Mouse (Mus musculus): ENCODE results near the gene Cebpa.

Cebpa gene

DNA sequence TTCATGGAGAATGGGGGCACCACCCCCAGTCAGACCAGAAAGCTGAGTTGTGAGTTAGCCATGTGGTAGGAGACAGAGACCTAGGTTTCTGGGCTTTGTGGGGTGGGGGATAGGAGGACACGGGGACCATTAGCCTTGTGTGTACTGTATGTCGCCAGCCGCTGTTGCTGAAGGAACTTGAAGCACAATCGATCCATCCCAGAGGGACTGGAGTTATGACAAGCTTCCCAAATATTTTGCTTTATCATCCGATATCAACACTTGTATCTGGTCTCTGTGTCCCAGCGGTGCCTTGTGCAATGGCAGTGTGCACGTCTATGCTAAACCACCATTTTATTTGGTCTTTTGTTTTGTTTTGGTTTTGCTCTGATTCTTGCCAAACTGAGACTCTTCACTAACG lies 2.1 kb downstream of the Cebpa start:
- DNase-seq, result no peak

DNA sequence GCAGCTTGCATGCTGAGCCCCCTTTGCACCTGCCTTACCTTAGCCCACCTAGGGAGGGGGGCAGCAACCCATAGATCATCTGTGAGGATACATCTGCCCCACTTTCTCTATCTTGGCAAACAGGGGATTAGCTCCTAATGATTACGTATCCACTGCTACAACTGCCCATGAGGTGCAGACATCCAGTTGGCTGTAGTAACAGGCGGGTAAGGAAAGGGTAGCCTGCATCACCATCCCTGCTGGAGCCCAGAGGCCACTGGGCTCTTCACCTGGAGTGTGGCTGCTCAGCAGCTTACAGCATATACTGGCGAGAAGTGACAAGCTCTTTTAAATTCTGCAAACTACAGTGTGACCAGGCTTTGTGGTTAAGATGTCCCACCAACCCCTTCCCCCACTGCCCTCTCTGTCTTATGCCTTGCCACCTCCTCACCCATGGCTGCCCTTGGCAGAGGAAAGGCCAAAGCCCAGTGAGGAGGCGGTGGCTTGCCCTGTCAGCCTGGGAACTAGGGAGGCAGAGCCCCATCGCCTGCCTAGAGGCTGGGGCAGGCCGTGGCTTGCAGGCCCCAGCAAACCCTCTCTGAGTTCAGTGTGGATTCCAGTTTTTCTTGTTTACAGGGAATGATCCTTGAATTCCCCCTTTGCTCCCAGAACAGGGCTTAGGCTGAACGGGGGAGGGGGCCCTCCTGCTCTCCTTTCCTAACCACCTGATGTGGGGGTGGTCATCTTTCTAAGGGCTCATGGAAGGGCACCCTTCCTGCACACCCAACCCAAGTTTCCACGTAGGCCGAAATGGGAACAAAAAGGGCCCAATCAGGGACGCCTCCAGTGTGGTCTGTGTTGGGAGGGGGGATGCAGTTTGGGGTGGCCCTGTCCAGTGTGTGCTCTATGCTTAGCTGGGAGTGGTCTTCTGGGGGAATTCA lies 3.6 kb downstream of the Cebpa start:
- DNase-seq, result no peak

DNA sequence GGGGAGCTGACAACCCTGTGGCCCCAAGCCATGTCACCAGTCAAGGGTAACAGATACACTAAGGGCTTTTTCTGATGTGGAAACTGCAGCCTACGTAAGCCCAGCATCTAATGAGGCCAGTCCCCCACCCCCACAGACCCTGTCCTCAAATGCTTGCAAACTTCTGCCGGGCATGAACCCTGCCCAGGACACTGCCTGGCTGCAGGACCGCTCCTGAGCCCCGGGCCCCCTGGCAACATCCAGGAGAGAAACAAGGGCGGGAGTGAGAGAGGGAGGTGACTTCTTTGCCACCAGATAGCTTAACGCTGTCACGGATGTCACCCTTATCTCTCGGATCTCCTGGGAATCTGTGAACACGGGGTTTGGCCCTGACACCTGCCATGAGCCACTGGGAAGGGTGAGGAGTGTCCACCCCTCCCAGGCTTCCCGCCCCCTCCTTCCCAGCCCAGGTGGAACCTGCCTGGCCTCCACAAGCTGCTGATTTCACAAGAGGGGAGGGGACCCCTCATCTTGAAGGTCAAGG lies 4.4 kb downstream of the Cebpa start:
- DNase-seq, result no peak

DNA sequence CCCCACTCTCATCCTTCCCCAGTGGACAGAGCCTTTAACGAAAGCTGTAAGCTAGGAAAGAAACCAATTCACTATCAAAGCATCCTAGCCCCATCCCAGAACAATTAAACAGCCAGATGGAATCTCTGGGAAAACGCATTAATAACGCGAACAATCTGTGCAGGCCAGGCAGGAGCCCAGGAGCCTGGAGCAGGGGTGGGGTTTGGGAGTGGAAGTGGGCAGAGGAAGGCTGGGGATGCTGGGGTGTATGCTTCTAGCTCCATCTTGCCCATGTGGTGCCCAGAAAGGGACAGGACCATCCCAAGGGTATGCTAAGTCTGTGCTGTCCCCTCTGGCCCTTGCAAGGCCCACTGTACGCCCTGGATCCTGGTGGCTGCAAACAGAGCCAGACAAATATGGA lies 5.1 kb downstream of the Cebpa start:
- no peak for DNase-seq

DNA sequence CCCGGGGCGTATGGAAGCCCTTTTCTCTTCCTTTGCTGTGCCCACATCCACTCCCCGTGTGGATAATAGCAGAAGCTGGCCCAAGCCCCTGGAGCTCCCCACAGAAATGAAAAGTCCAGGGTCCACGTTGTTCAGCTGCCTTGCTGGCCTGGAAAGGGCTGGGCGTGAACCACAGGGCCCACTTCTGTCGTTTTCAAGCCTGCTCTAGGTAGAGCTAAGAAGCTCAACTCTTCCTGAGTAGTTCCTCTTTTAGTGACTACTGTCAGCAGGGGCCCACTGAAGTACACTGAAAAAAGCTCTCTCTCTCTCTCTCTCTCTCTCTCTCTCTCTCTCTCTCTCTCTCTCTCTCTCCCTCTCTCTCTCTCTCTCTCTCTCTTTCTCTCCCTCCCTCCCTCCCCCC lies 5.7 kb downstream of the Cebpa start:
- DNase-seq, result no peak

DNA sequence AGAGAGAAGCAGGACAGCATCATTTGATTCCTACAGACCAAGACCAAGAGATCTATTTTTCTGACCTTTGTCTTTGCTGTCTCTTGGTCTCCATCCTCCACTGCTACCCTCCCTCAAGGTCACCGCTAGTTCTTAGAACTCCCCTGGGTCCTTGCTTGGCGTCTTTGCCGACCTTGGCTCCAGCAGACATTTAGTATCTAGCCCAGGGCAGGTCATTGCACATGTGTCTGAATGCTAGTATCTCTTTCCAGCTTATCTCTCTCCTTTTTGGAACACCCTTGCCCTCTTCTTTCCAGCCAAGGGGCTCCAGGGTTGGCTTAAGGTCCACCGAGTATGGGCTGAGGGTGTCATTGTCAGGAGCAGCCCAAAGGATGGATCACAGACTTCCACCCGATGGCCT lies 6.9 kb downstream of the Cebpa start:
- DNase-seq, result no peak

DNA sequence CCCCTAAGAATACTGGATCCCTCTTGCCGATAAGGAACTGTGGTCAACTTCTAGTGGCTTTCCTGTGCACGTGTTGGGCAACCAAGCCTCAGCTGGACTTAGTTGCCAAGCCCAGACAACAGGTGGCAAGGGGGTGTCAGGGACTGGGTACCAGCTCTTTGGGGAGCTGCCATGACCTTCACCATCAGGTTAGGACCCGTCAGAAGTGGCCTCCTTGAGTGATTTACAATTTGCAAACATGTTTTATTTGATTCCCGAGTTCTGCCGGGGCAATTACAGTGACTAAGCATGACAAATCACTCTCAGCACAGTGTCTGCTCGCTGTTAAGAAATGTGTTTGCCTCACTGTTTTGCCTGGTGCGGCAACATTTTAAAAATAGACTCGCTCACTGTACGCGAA lies 7.9 kb downstream of the Cebpa start:
- DNase-seq, result no peak

DNA sequence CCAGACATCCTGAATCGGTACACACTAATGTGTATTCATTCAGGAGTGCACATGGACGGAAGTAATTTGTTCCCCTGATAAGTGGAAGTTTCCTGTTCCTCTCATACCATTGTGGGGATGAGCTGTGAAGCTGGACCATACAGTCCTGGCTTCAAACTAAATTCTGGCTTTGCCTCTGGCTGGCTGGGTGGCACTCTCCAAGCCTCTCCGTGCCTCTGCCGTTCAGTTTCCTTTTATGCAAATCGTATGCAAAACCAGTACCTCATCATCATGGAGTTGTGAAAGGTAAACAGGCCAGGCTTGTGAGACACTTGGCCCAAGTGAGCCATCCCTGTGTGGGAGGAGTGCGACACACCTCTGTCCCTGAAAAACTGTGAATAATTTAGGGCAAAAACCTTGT lies 8.6 kb downstream of the Cebpa start:
- no peak for DNase-seq

DNA sequence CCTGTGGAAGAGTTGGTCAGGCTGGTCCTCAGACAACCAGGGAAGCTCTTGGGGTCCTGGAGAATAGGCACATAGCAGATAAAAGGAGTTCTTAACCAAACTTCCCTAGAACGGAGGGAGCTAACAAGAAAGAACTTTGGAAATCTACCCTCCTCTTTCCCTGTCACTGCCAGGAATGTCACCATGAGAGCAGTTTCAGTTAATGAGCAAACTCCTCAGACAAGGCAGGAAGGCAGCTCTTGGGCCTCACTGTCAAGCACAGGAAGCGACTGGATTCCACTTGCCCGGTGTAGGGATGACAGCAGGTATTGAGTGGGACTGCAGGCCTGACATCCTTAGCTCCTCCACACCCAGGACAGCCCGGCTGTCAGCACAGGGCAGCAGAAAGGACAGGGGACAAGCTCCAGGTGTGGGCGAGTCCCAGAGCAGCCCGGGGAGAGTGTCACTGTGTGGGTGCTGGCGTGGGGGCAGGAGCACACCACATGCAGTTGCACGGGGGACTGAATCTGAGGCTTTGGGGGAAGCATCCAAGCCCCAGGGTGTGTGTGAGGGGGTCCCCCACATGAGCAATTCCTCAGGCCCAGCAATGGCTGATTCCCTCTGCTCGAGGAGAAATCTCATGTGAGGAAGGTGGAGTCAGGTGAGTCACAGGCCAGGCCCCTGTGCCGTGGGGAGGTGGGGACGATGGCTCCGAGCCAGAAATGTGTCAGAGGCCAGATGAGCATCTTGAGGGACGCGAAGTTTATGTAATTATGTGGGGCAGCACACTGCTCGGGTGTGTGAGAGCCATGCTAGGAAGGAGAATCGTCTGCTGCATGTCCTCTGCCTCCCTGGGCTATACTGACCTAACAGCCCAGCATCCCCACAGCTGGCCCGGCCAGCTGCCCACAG lies 9.8 kb downstream of the Cebpa start:
- peak; percentile 61 for DNase-seq

DNA sequence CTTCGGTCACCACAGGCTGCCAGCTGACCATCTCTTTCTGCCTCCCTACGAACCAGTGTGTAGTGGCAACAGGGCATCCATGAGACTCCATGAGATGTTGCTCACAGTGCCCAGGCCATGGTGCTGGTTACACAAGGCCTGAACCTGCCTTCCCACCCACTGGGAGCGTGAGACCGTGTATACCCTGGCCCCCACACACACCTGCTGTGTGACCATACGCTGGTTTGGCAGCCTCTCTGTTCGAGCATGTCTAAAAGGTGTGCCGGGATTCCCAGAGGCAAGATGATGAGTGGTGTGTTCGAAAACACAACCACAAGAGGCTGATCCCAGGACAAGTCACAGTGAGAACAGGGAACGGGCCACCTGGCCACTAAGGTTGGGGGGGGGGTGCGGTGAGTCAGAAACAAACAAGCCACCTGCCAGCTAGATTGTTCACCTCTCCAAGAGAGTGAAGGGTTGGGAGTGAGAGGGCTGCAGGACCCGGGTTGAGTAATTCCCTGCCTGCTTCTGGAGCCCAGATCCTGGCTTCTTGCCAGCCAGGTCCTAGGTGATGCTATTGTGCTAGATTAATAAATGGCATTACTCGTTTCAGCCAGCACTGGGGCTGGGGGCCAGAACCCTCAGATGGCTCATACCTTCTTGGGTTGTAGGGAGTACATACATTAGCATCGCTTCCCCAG lies 11.1 kb downstream of the Cebpa start:
- DNase-seq, result peak; percentile 60

DNA sequence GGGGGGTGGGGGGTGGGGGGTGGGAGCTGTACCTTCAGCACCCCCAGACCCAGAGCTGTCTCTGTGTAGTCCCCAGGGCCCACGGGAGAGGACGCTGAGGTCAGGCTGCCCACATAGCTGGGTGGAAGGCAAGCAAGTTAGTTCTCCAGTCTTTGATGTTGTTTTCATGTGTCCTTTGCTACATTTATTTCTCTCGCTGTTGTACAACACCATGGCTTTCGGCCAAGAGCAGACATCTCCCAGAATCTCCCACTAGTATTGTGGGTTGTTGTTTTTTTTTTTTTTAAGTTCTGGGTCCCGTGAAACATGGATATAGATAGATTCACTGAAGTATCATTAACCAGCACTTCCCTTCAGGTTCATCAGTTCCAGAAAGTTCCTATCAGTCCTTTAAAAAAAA lies 11.8 kb downstream of the Cebpa start:
- peak; percentile 42 for DNase-seq

DNA sequence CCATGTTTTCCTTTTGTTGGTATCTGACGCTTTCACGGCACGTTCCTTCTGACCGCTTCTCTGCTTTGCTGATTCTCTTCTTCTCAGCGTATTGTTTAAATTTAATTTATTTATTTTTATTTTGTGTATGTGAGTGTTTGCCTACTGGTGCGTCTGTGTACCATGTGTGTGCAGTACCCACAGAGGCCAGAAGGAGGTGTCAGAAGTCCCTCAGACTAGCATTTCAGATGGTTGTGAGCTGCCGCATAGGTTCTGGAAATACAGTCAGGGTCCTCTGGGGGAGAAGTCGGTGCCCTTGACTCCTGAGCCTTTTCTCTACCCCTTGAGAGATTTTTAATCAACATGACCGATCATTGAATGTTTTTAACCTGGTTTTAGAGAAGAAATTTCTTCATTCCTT lies 12.5 kb downstream of the Cebpa start:
- no peak for DNase-seq

DNA sequence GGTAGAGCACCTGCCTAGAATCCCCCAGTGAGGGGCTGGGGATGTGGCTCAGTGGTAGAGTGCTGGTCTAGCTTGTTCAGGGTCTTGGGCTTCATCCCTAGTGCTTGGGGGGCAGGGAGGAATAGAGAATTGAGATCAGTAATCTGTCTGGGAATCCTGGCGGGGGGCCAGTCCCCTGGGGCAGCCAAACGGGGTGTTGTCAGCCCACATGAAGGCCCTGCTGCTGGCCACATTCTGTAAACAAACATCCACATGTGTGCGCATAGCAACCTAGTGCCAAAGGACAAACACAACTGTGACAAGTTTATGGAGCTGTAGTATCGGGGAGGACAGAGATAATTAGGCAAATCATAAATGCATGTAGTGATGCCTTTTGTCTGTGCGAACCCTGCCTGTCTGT lies 15.5 kb downstream of the Cebpa start:
- peak; percentile 69 for DNase-seq

DNA sequence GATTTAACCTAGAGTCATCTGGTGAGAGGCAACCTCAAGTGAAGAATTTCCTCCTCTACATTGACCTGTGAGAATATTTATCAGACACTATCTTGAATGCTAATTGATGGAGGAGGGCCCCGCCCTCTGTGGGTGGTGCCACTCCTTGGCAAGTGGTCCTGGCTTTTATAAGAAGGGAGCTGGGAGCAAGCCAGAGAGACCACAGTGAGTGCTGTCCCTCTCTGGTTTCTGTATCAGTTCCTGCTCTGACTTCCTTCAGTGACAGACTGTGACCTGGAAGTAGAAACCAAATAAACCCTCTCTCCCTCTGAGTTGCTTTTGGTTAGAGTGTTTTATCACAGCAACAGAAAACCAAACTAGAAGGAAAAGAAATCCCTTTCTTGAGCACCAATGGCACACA lies 18.4 kb downstream of the Cebpa start:
- no peak for DNase-seq

DNA sequence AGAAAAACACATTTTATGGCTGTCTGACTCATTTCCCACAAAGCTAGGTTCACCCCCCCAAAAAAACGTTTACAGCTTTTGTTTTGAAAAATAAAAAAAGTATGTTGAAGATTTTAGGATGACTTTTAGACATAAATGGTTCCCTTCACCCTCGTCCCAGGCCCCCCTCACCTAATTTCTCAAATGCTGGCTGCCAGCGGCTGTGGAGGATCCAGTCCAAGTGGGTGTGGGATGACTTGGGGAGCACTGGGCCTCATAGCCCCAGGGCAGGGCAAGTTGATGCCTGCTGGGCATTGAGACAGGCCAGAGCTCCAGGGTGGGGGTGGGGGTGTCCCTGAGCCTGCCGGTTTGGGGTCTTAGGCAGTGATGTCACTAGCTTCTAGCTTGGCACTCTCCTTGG lies 19.4 kb downstream of the Cebpa start:
- DNase-seq, result no peak

DNA sequence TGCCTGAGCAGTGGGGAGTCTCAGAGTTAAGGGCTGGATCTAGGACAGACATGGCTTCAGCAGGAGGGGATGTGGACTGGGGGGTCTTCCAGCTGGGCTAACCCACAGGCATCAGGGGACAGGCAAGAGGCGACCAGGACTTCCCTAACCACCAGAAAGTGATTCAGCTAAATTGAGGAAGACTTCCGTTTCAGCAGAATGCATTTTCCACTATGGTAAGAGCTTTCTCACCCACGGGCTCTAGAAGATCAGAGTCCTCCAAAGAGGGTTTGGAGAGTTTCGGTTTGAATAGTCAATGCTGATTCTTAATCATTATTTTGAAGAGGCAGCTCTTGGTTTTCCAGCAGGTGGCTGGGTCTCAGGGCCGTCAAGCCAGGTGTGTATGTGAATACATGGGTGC lies 20.8 kb downstream of the Cebpa start:
- DNase-seq, result no peak

DNA sequence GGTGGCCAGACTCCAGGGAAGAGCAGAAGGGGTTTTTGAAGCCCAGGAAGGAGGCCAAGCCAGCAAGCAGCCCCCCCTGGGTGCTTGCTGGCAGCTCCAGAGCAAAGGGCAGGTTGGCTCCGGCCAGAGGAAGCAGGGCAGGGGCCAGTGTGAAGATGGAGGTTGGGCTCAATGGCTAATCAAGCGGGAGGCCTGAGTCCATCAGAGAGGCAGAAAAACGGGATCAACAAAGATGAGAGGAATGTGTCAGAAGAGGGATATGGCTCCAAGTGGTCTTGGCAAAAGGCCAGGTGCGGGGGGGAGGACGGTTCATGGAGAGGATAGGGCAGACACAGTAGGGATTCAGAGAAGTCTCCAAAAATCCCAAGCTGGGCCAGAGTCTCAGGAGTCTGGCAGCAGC lies 22.4 kb downstream of the Cebpa start:
- DNase-seq, result peak; percentile 66

DNA sequence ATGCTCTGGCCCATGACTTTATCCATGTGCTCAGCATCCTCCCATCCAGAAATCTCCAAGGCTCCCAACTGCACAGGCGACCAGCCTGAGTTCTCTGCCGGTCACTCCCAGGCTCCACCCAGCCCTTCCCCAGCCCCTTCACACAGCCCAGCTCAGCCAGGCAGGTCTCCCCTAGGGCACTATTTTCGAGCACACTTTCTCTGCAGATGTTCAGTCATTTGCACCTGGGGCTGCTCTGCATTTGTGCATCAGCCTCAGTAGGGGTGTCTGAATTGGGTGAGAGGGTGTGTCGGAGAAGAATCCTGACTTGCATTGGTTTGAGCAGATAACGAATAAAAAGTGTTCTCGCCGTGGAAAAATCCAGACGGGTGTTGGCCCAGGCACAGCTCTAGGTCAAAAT lies 23.4 kb downstream of the Cebpa start:
- no peak for DNase-seq

DNA sequence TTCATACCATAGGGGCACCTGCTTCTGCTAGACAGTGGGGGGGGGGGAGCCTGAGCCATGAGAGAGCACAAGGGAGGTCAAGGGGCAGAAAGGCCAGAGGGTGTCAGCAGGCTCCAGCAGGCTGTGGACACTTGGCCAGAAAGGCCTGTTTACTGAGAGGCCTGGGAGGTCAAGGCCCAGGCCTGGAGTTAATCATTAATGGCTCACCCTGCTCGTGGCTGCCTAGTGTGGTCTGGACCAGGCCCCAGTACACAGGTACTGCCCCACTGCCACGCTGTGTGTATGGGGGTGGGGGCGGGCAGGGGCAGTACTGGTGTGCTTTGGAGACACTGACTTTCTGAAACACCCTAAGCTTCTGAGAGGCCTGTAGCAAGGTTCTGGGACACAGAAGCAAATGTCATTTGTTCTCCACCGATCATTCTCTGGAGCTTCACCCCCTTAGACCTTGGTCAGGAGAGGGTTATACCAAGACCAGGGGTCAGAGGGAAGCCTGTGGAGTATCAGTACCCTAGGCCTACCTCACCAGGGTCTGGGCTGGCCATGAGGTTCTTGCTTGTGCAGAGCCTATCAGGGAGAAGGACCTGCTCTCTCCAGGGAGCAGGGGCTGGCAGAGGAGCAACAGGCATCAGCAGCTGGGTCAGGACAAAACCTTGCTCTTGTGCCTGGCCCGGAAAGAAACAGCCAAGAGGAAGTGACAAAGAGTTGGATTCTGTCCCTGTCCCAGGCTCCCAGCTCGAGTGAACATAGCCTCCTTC lies 24.9 kb downstream of the Cebpa start:
- DNase-seq, result peak; percentile 49

DNA sequence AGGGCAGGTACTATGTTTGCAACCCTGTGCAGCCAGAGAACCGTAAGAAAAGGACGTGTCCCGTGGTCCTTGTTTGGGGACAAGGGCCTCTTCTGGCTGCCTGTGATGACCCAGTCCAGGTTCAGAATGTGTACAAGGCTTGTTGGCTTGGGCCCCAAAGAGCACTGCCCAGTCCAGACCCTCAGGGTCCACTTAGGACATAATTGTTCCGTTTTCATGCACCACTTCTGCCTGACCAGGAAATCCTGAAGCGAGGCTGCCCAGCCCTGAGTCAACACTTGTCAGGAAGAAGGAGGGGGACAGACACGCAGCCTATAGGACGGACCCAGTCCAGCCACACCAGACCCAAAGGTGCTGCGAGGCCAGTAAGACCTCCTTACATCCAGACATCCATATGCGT lies 26.0 kb downstream of the Cebpa start:
- DNase-seq, result peak; percentile 54

DNA sequence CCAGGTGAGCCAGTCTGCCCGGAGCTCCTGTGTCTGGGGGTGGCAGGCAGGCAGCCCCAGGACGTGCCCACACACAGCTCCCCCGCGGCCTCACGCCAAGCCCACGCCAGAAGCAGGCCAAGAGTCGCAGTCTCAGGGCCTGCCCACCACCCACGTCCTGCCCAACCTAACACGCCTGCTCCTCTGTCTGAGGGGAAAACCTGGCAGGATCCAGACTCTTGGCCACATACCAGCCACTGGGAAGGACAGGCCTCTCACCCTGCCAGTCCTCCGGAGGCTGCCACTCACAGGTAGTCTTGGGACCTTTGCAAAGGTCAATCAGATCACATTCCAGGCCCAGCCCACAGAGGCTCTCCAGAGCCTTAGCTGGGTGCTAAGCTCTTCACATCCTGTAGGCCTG lies 27.2 kb downstream of the Cebpa start:
- DNase-seq, result peak; percentile 72

Data from lung, postnatal 14 days (tissue).